Mouse (Mus musculus): ENCODE data around the gene Tmem115. TPM values are rescaled to one million over a fixed set of nuclear protein-coding genes. Genes with fewer than 3 reads are reported as not detected.

Tmem115 gene
- total RNA-seq, 2 experiments from 2014 or later = 22.1 to 22.8 TPM

GRCm38 (mm10) chr9:107521711-107522399 lies 11.9 kb upstream of the Tmem115 start:
- DNase-seq = no peak

GRCm38 (mm10) chr9:107522400-107522711 lies 11.4 kb upstream of the Tmem115 start:
- DNase-seq = no peak

- peak; percentile 82 for DNase-seq
Observed at GRCm38 (mm10) chr9:107526198-107527026, 7.3 kb upstream of the Tmem115 start.

GRCm38 (mm10) chr9:107534408-107535202 lies 860 bp downstream of the Tmem115 start:
- DNase-seq = peak; percentile 45

GRCm38 (mm10) chr9:107538231-107538630 lies 4.5 kb downstream of the Tmem115 start:
- DNase-seq = no peak

- DNase-seq = no peak
Observed at GRCm38 (mm10) chr9:107538711-107539110, 5.0 kb downstream of the Tmem115 start.

GRCm38 (mm10) chr9:107539940-107540339 lies 6.2 kb downstream of the Tmem115 start:
- DNase-seq = no peak

- no peak for DNase-seq
Observed at GRCm38 (mm10) chr9:107540420-107540819, 6.7 kb downstream of the Tmem115 start.

- DNase-seq = no peak
Observed at GRCm38 (mm10) chr9:107541005-107541404, 7.3 kb downstream of the Tmem115 start.

- peak; percentile 96 for DNase-seq
Observed at GRCm38 (mm10) chr9:107541474-107542351, 8.0 kb downstream of the Tmem115 start, which contains the start of the genes Cyb561d2 and Nprl2. Cyb561d2 (minus strand) TSS chr9:107542193. Nprl2 (plus strand) TSS chr9:107542226.

- no peak for DNase-seq
Observed at GRCm38 (mm10) chr9:107542352-107542686, 8.6 kb downstream of the Tmem115 start.

GRCm38 (mm10) chr9:107542721-107543120 lies 9.0 kb downstream of the Tmem115 start:
- DNase-seq = no peak

GRCm38 (mm10) chr9:107543299-107543698 lies 9.6 kb downstream of the Tmem115 start:
- no peak for DNase-seq

- no peak for DNase-seq
Observed at GRCm38 (mm10) chr9:107544196-107544700, 10.5 kb downstream of the Tmem115 start.

GRCm38 (mm10) chr9:107544729-107545128 lies 11.0 kb downstream of the Tmem115 start:
- no peak for DNase-seq

GRCm38 (mm10) chr9:107545199-107545598 lies 11.5 kb downstream of the Tmem115 start:
- DNase-seq = no peak

GRCm38 (mm10) chr9:107545602-107546001 lies 11.9 kb downstream of the Tmem115 start:
- peak; percentile 87 for DNase-seq

GRCm38 (mm10) chr9:107547026-107547425 lies 13.3 kb downstream of the Tmem115 start, which contains the start of gene Zmynd10:
Zmynd10 (plus strand) TSS chr9:107547298.
- DNase-seq = peak; percentile 92

- no peak for DNase-seq
Observed at GRCm38 (mm10) chr9:107547957-107548356, 14.2 kb downstream of the Tmem115 start.

GRCm38 (mm10) chr9:107548820-107549219 lies 15.1 kb downstream of the Tmem115 start:
- DNase-seq = no peak

- no peak for DNase-seq
Observed at GRCm38 (mm10) chr9:107549297-107550074, 15.7 kb downstream of the Tmem115 start.

Data from heart, postnatal 4 days (tissue).